Mouse (Mus musculus): ENCODE measurements around the gene Crot.

- TF ChIP-seq POLR2A (IDR thresholded peaks at IDR 0.05; ENCODE audit: insufficient read length, low read depth) (no peak), MYOD1 (IDR thresholded peaks at IDR 0.05; ENCODE audit: control insufficient read depth in 1 of 3, insufficient read length in 2 of 3, low read depth in 2 of 3) (no peak), TCF12 (IDR thresholded peaks at IDR 0.05; ENCODE audit: insufficient read depth, poor library complexity, severe bottlenecking) (no peak), MAX (IDR thresholded peaks at IDR 0.05; ENCODE audit: low read depth) (no peak), E2F4 (IDR thresholded peaks at IDR 0.05; ENCODE audit: insufficient read depth) (no peak), CEBPB (IDR thresholded peaks at IDR 0.05; ENCODE audit: insufficient read depth, poor library complexity, severe bottlenecking) (no peak)
Observed at GRCm38 (mm10) chr5:8953660-8954059, 43.5 kb downstream of the Crot start.

All from myocyte (in vitro differentiated cells).